Mouse (Mus musculus) megakaryocyte, embryonic 14.5 days (primary cell): ENCODE measurements around the gene Lyrm1.

Experiments
- FLI1 ChIP-seq: IDR thresholded peaks from 2 replicates; pipeline ENCODE4 v1.6.1; 2012; ENCODE audit warnings: low read length, inconsistent platforms, mixed read lengths
- GATA1 ChIP-seq: IDR thresholded peaks from 3 replicates; pipeline ENCODE4 v1.6.1; 2012; ENCODE audit warnings: mixed read lengths, low read length, inconsistent platforms, borderline replicate concordance

- TF ChIP-seq GATA1 (no peak), FLI1 (no peak)
Measured at GRCm38 (mm10) chr7:119875776-119876440, 19.8 kb upstream of the Lyrm1 start.
